In the genomic region with DNA sequence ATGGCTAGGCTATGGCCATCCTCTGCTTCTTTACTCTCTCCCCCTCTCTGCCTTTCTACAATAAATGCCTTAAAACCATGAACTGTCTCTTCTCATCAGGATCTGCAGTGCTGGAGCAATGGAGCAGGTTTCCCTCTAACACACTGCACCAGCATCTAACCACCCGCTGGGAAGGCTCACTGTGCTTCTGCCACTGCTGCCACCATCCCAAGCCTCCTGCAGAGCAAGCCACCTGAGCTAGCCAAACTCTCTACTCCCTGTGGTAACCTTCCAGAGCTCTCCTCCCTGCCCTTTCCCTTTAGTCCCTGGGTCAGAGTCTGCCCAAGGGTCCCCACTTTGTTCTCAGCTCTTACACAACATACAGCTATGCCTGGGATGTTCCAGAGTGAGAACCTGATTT, we compare ENCODE assay signal across 7 mouse cellular contexts.
"Had no signal": no experiment of that assay in that cellular context is flagged by ENCODE, and none has a peak within 500 bp of the region (broad histone marks: within the 10 kb centered on the region; RNA-seq: fewer than 3 reads in every experiment).

No protein-coding gene starts in this region.

- DNase-seq: kidney, postnatal 14 days; liver, embryonic 13.5 days; liver, postnatal 0 days; lung, postnatal 14 days; right cerebral cortex, adult 18-20 months; right cerebral cortex, postnatal 25 days; thymus, postnatal 36 days had no signal
